Mouse (Mus musculus) heart, embryonic 16.5 days (tissue): ENCODE data around the gene Traf3ip1. TPM values are rescaled to one million over a fixed set of nuclear protein-coding genes. Genes with fewer than 3 reads are reported as not detected.
A peak's percentile ranks its signal among the peaks of the same experiment; 100 is the strongest.

Experiments used
- ATAC-seq: fragments of 200-750 bp; cut with Nextera tagmentation; replicated peaks from 2 replicates; pipeline ENCODE4 v1.8.0; 2017; ENCODE audit warnings: moderate number of reproducible peaks; ENCODE audit not compliant: insufficient read depth, low FRiP score; ENCODE audit errors: extremely low read depth
- H3K27ac ChIP-seq: fragments of 300-500 bp; sonication (generic); 2 replicates; pipeline ENCODE4 v1.5.1; 2014; ENCODE audit warnings: mild to moderate bottlenecking, low read length, control low read depth, moderate library complexity
- H3K27me3 ChIP-seq: fragments of 300-500 bp; sonication (generic); 2 replicates; pipeline ENCODE4 v1.6.1; 2014; ENCODE audit warnings: low read length, mixed read lengths; ENCODE audit not compliant: control insufficient read depth, insufficient read depth
- H3K36me3 ChIP-seq: fragments of 300-500 bp; sonication (generic); 2 replicates; pipeline ENCODE4 v1.6.1; 2014; ENCODE audit not compliant: control insufficient read depth, insufficient read depth
- H3K4me1 ChIP-seq: fragments of 300-500 bp; sonication (generic); 2 replicates; pipeline ENCODE4 v1.6.1; 2014; ENCODE audit warnings: low read length, mixed read lengths; ENCODE audit not compliant: control insufficient read depth, insufficient read depth
- H3K4me2 ChIP-seq: fragments of 300-500 bp; sonication (generic); 2 replicates; pipeline ENCODE4 v1.6.1; 2014; ENCODE audit warnings: low read depth, mild to moderate bottlenecking, control low read depth, low read length
- H3K4me3 ChIP-seq: fragments of 300-500 bp; sonication (generic); 2 replicates; pipeline ENCODE4 v1.5.1; 2014; ENCODE audit warnings: mild to moderate bottlenecking, control low read depth, low read length
- H3K9ac ChIP-seq: fragments of 300-500 bp; sonication (generic); 2 replicates; pipeline ENCODE4 v1.6.1; 2014; ENCODE audit warnings: low read length, control low read depth
- H3K9me3 ChIP-seq: fragments of 300-500 bp; sonication (generic); replicated peaks from 2 replicates; pipeline ENCODE4 v1.6.1; 2016; ENCODE audit warnings: low read length; ENCODE audit not compliant: control insufficient read depth
- WGBS: fragments of 180-500 bp; shearing (Covaris S2); extraction: QIAGEN DNeasy Blood & Tissue Kit; methylation state at CpG from one replicate; pipeline ENCODE4 v1.1.7; 2014; 5-methylcytosine and 5-hydroxymethylcytosine counted together
- polyA plus RNA-seq: library from polyadenylated mRNA; unstranded; fragments of >200 nt; fragmentation: Nextera tagmentation; extraction: Ambion mirVana; gene quantifications from 2 replicates; pipeline ENCODE4 v1.2.1, GENCODE M21; 2015

The Traf3ip1 gene
- polyA plus RNA-seq, 1 experiment from 2014 or later = 5.7 TPM

DNA sequence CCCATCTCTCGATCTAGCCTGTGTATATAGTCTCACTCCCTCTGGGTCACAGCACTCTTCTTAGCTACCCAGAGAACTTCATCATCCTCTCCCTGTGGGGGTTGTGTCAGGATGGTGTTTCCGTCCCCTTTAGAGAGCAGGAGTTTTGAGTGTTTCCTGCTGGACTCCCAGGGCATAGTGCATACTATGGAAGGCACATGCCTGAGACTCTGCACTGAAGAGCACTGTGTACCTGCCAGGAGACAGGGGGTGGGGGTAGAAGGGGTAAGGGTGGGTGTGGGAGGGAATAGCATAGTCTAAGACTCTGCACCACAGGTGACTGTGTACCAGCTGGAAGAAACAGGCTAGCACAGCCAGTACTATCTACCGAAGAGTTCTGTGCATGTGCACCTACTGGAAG lies 40.1 kb upstream of the Traf3ip1 start:
- Histone ChIP-seq H3K9me3 (no peaks in the 10 kb centered on the region), H3K27me3 (no peaks in the 10 kb centered on the region), H3K4me3 (no peak overlapping the region), H3K9ac (no peak overlapping the region), H3K27ac (no peak overlapping the region), H3K4me2 (no peak overlapping the region), H3K4me1 (peaks cover 62% of the 10 kb centered on the region), H3K36me3 (no peaks in the 10 kb centered on the region)
- no peak for ATAC-seq
- WGBS = 72% methylated on average over 3 of the region's 3 CpGs

DNA sequence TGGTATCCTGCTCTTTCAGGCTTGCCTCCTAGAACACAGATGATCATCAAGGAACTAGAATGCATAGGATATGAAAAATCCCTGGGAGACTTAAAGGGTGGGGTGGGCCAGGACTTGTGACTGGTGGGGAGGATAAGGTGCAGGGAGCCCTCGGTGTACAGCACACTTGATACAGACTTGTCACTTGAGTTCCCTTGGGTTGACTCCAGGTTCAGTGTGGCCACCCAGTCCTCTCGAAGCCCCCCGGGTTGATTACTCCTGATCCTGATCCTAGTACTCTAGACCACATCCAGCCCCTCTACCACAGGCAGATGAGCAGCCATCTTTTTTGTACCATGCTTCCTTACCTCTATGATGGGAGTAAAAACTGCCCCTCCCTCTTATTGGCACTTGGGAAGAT lies 39.5 kb upstream of the Traf3ip1 start:
- no peak overlapping the region for H3K27ac ChIP-seq

DNA sequence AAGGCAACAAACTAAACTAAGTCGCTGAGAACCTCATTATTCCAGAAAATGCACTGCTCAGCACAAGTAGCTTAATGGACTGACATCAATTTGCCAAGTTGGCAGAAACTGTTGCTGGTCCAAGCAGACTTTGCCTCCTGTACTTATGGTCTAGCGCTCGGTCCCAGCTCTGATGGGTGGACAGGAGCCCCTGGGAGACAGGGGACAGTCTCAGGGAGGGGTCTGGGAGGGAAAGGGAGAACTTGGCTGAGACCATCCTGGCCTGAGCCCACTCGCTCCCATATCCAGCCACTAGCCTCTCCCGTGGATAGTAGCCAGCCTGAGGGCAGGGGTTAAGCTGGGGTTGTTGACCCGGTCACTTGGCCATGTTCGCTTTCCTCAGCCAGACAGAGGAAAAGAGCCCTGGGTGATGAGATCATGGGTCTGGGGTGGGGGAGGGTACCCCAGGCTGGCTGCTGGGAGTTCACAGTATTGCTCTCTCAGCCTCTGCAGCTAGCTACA lies 38.7 kb upstream of the Traf3ip1 start:
- Histone ChIP-seq H3K4me2 (peak overlapping the region; percentile 35), H3K4me1 (peaks cover 60% of the 10 kb centered on the region), H3K36me3 (no peaks in the 10 kb centered on the region), H3K9ac (peak overlapping the region; percentile 46), H3K9me3 (no peaks in the 10 kb centered on the region), H3K4me3 (no peak overlapping the region), H3K27ac (peak overlapping the region; percentile 77), H3K27me3 (no peaks in the 10 kb centered on the region)
- 51% methylated on average over 7 of the region's 7 CpGs for WGBS
- ATAC-seq = no peak

More for the DNA sequence above, 39.5 kb upstream of the Traf3ip1 start:
- Histone ChIP-seq H3K9me3 (no peaks in the 10 kb centered on the region), H3K36me3 (no peaks in the 10 kb centered on the region), H3K9ac (no peak overlapping the region), H3K4me2 (no peak overlapping the region), H3K4me3 (no peak overlapping the region), H3K27me3 (no peaks in the 10 kb centered on the region), H3K4me1 (peaks cover 60% of the 10 kb centered on the region)
- 82% methylated on average over 3 of the region's 3 CpGs for WGBS
- no peak for ATAC-seq

DNA sequence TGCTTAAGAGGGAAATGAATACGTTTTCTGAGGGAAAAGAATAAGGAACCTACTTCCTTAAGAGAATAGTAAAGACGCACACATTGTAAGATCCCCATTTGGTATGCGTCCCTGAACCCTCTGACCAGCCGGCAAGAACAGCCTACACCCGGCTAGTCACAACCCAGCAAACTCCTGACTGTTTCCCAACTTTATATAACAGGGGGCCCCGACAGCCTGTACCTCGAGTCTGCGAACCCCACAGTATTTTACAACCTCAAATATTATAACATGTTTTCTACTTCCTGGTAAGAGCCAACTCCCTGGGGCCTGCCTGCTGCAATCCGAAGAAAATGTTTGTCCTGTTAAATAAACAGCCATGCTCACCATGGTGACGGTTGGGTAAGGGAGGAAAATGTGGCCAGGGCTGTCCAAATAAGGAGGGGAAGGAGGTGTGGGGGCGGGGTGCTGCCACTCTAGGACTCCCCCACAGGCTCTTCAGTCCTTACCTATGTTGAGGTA lies 38.1 kb upstream of the Traf3ip1 start:
- WGBS = 41% methylated on average over 11 of the region's 11 CpGs
- H3K9ac ChIP-seq = peak overlapping the region; percentile 46
- H3K27ac ChIP-seq = peak overlapping the region; percentile 77
- peak overlapping the region; percentile 9; the same call in 1 of the 2 replicates for H3K4me3 ChIP-seq
- ATAC-seq = no peak
- peaks cover 55% of the 10 kb centered on the region for H3K4me1 ChIP-seq
- no peaks in the 10 kb centered on the region for H3K9me3 ChIP-seq
- H3K27me3 ChIP-seq = no peaks in the 10 kb centered on the region
- H3K4me2 ChIP-seq = peak overlapping the region; percentile 35
- H3K36me3 ChIP-seq = no peaks in the 10 kb centered on the region

DNA sequence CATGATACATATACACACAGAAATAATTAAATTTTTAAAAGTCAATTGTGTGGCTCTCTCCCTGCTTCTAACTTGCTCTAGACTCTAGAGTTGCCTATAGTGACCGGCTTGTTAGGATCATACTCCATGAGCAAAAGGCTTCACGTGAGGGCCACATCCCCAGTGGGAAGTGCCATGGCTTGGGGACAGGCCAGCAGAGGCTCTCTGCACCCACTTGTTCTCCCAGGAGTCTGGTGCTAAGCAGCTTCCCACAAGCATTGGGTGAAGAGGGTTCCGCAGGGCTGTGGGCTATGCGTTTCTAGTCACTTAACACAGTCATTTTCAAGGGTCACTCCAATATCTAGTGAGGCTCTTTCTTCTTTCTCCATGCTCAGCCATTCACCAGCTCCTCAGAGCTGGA lies 37.3 kb upstream of the Traf3ip1 start:
- H3K4me1 ChIP-seq = peaks cover 51% of the 10 kb centered on the region
- H3K36me3 ChIP-seq = no peaks in the 10 kb centered on the region
- 88% methylated on average over 4 of the region's 4 CpGs for WGBS
- H3K9ac ChIP-seq = peak overlapping the region; percentile 32; the same call in 1 of the 2 replicates
- no peaks in the 10 kb centered on the region for H3K9me3 ChIP-seq
- H3K4me3 ChIP-seq = no peak overlapping the region
- H3K4me2 ChIP-seq = peak overlapping the region; percentile 84; the same call in 1 of the 2 replicates
- ATAC-seq = no peak
- peak overlapping the region; percentile 44; the same call in 1 of the 2 replicates for H3K27ac ChIP-seq
- no peaks in the 10 kb centered on the region for H3K27me3 ChIP-seq

DNA sequence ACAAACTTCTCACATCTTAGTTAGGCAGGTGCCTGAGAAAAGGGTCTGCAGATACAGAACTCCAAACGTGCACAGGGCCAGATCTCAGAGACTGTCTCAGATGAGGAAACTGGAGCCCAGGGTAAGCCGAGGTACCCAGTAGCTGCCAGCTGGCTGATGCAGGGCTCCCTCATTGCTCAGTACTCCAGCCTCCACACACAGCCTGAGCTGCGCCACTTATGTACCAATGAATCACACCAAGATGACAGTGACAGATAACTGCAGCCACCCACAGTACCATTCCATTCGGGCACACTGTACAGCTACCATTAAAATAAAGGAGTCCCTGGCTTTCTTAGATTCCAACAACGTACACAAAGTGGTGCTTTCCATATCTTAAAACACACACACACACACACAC lies 36.7 kb upstream of the Traf3ip1 start:
- Histone ChIP-seq H3K27me3 (no peaks in the 10 kb centered on the region), H3K4me3 (peak overlapping the region; percentile 88), H3K27ac (peak overlapping the region; percentile 44; the same call in 1 of the 2 replicates), H3K9me3 (no peaks in the 10 kb centered on the region), H3K9ac (peak overlapping the region; percentile 83), H3K4me2 (peak overlapping the region; percentile 84), H3K36me3 (no peaks in the 10 kb centered on the region), H3K4me1 (peaks cover 51% of the 10 kb centered on the region)
- 59% methylated on average over 5 of the region's 5 CpGs for WGBS
- ATAC-seq = no peak

DNA sequence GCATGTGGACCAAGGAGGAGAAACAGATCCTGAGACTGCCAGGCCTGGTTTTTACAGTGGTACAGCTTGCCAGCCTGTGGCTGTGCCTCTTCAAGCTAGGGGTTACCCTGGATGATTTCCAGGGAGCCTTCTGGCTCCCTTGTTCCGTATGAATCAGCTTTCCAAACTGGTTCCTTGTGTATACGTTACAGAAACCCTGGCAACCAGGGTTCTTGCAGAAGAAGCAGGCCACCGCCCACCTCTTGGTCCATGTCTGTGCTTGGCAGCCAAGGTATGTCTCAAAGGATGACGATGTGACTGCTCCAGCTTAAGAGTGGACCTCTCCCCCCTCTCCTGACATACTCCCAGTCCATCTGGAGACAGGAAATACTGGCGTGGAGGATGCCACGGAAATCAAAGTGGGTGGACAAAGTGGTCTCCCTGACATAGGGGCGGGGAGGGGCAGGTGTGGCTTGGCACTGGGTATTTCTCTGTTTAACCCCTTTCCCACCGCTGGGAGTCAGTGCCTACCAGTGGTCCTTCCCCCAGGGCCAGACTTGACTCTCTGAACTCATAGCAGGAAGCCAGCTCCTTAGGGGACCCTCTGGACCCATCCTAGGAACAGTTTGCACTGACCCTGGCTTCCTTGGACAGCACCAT lies 36.1 kb upstream of the Traf3ip1 start:
- Histone ChIP-seq H3K27ac (peak overlapping the region; percentile 81), H3K4me3 (peak overlapping the region; percentile 88)

DNA sequence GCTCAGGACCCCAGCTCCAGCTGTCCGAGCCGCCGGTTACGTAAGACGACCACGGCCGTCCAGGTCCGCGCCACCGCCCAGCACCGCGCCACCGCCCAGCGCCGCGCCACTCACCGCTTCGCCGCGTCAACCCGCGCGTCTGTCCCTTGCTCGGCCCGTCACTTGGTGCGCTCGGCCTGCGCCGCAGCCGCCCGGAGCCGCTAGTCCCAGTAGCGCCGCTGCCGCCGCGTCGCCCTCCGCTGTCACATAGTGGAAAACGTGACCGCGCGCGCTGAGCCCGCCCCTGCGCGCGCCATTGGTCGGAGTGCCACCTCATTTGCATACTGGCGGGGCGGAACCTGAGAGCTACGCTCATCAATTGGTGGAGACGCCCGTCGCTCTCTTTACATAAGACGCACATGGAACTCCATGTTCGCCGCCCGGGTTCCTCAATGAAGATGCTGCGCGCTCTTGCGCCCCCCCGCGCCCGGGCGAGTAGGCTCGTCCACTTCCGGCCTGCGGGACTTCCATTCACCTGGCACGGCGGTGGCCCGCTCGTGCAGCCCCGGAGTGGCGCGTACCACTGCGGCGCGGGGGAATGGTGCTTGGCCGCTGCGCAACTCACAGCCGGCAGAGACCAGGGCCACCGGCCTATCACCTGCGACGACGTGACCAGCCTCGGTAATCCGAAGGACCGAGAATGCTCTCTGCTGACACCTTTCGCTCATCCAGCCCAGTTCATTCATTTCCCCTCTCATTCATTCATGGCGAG lies 35.2 kb upstream of the Traf3ip1 start, which contains the start of gene Per2:
TSS of gene Per2 (minus strand) at position 266 of the 751 bp plus-strand sequence.
- Histone ChIP-seq H3K4me1 (peaks cover 43% of the 10 kb centered on the region), H3K4me2 (peak within 1 kb of the TSS; percentile 84), H3K36me3 (no peaks in the 10 kb centered on the region), H3K27ac (peak within 1 kb of the TSS; percentile 81), H3K9ac (peak within 1 kb of the TSS; percentile 83), H3K27me3 (no peaks in the 10 kb centered on the region), H3K4me3 (peak within 1 kb of the TSS; percentile 88), H3K9me3 (no peaks in the 10 kb centered on the region)
- peak; percentile 97 for ATAC-seq
- WGBS = under 1% methylated on average over 88 of the region's 91 CpGs

More for the DNA sequence above, 36.1 kb upstream of the Traf3ip1 start:
- 0 out of 2 replicates have a peak, but pooled peaks have one; percentile 2 for ATAC-seq
- peak overlapping the region; percentile 83 for H3K9ac ChIP-seq
- WGBS = 7% methylated on average over 8 of the region's 8 CpGs
- no peaks in the 10 kb centered on the region for H3K9me3 ChIP-seq
- H3K27me3 ChIP-seq = no peaks in the 10 kb centered on the region
- peak overlapping the region; percentile 84 for H3K4me2 ChIP-seq
- H3K36me3 ChIP-seq = no peaks in the 10 kb centered on the region
- peaks cover 51% of the 10 kb centered on the region for H3K4me1 ChIP-seq
